Mouse (Mus musculus): Measurements from ENCODE around the gene Slc7a11. TPM values are rescaled to one million over a fixed set of nuclear protein-coding genes. Genes with fewer than 3 reads are reported as not detected.

Gene Slc7a11
- total and polyA plus RNA-seq, 2 experiments from 2014 or later = 0.04 to 0.08 TPM

- DNase-seq (ENCODE audit: low spot score) = no peak
Observed at GRCm38 (mm10) chr3:50138319-50138718, 305.1 kb downstream of the Slc7a11 start.

GRCm38 (mm10) chr3:50132204-50132603, 311.2 kb downstream of the Slc7a11 start:
- no peaks in the 10 kb centered on the region for H3K27me3 ChIP-seq (ENCODE audit: control insufficient read depth, insufficient read depth, low read length)
- H3K9ac ChIP-seq (replicated peaks; ENCODE audit: low read depth, low read length) = no peak overlapping the region
- no peaks in the 10 kb centered on the region for H3K9me3 ChIP-seq (replicated peaks; ENCODE audit: control insufficient read depth, low read length)
- no peaks in the 10 kb centered on the region for H3K4me1 ChIP-seq (ENCODE audit: control insufficient read depth, insufficient read depth)
- no peak for ATAC-seq (ENCODE audit: insufficient read depth, low read depth)
- no peak overlapping the region for H3K4me2 ChIP-seq (ENCODE audit: low read depth, low read length)
- TF ChIP-seq EP300 (IDR thresholded peaks at IDR 0.05; ENCODE audit: low read depth) = no peak
- no peak for TF ChIP-seq CTCF (IDR thresholded peaks at IDR 0.05; ENCODE audit: low read depth)
- H3K36me3 ChIP-seq (replicated peaks; ENCODE audit: control insufficient read depth, insufficient read depth, low read length) = no peaks in the 10 kb centered on the region
- H3K4me3 ChIP-seq (ENCODE audit: low read depth, low read length) = no peak overlapping the region
- 60% methylated on average over 5 of the region's 5 CpGs for WGBS
- DNase-seq (ENCODE audit: low spot score) = no peak
- H3K27ac ChIP-seq (ENCODE audit: low read depth) = no peak overlapping the region

More at GRCm38 (mm10) chr3:50138319-50138718, 305.1 kb downstream of the Slc7a11 start:
- H3K4me2 ChIP-seq (ENCODE audit: low read depth, low read length) = no peak overlapping the region
- no peak overlapping the region for H3K9ac ChIP-seq (replicated peaks; ENCODE audit: low read depth, low read length)
- H3K9me3 ChIP-seq (replicated peaks; ENCODE audit: control insufficient read depth, low read length) = no peaks in the 10 kb centered on the region
- no peak for ATAC-seq (ENCODE audit: insufficient read depth, low read depth)
- H3K27me3 ChIP-seq (ENCODE audit: control insufficient read depth, insufficient read depth, low read length) = no peaks in the 10 kb centered on the region
- H3K4me3 ChIP-seq (ENCODE audit: low read depth, low read length) = no peak overlapping the region
- no peaks in the 10 kb centered on the region for H3K4me1 ChIP-seq (ENCODE audit: control insufficient read depth, insufficient read depth)
- WGBS = 63% methylated on average over 3 of the region's 3 CpGs
- TF ChIP-seq CTCF (IDR thresholded peaks at IDR 0.05; ENCODE audit: low read depth) (no peak), EP300 (IDR thresholded peaks at IDR 0.05; ENCODE audit: low read depth) (no peak)
- H3K36me3 ChIP-seq (replicated peaks; ENCODE audit: control insufficient read depth, insufficient read depth, low read length) = no peaks in the 10 kb centered on the region
- H3K27ac ChIP-seq (ENCODE audit: low read depth) = no peak overlapping the region

GRCm38 (mm10) chr3:50130319-50130718, 313.1 kb downstream of the Slc7a11 start:
- no peak overlapping the region for H3K27ac ChIP-seq (ENCODE audit: low read depth)
- H3K4me3 ChIP-seq (ENCODE audit: low read depth, low read length) = no peak overlapping the region
- no peaks in the 10 kb centered on the region for H3K4me1 ChIP-seq (ENCODE audit: control insufficient read depth, insufficient read depth)
- WGBS = 71% methylated on average over 2 of the region's 2 CpGs
- no peak for ATAC-seq (ENCODE audit: insufficient read depth, low read depth)
- H3K9ac ChIP-seq (replicated peaks; ENCODE audit: low read depth, low read length) = no peak overlapping the region
- no peaks in the 10 kb centered on the region for H3K9me3 ChIP-seq (replicated peaks; ENCODE audit: control insufficient read depth, low read length)
- TF ChIP-seq EP300 (IDR thresholded peaks at IDR 0.05; ENCODE audit: low read depth) (no peak), CTCF (IDR thresholded peaks at IDR 0.05; ENCODE audit: low read depth) (no peak)
- H3K36me3 ChIP-seq (replicated peaks; ENCODE audit: control insufficient read depth, insufficient read depth, low read length) = no peaks in the 10 kb centered on the region
- H3K4me2 ChIP-seq (ENCODE audit: low read depth, low read length) = no peak overlapping the region
- no peak for DNase-seq (ENCODE audit: low spot score)
- no peaks in the 10 kb centered on the region for H3K27me3 ChIP-seq (ENCODE audit: control insufficient read depth, insufficient read depth, low read length)

- ATAC-seq (ENCODE audit: insufficient read depth, low read depth) (no peak), DNase-seq (ENCODE audit: low spot score) (no peak)
- Histone ChIP-seq H3K27ac (ENCODE audit: low read depth) (no peak overlapping the region), H3K36me3 (replicated peaks; ENCODE audit: control insufficient read depth, insufficient read depth, low read length) (no peaks in the 10 kb centered on the region), H3K4me1 (ENCODE audit: control insufficient read depth, insufficient read depth) (no peaks in the 10 kb centered on the region), H3K4me3 (ENCODE audit: low read depth, low read length) (no peak overlapping the region), H3K27me3 (ENCODE audit: control insufficient read depth, insufficient read depth, low read length) (no peaks in the 10 kb centered on the region), H3K4me2 (ENCODE audit: low read depth, low read length) (no peak overlapping the region), H3K9me3 (replicated peaks; ENCODE audit: control insufficient read depth, low read length) (no peaks in the 10 kb centered on the region), H3K9ac (replicated peaks; ENCODE audit: low read depth, low read length) (no peak overlapping the region)
- 45% methylated on average over 1 of the region's 1 CpGs for WGBS
- TF ChIP-seq EP300 (IDR thresholded peaks at IDR 0.05; ENCODE audit: low read depth) (no peak), CTCF (IDR thresholded peaks at IDR 0.05; ENCODE audit: low read depth) (peak; percentile 25)
Observed at GRCm38 (mm10) chr3:50121001-50121400, 322.4 kb downstream of the Slc7a11 start.

GRCm38 (mm10) chr3:50116266-50116665, 327.1 kb downstream of the Slc7a11 start:
- TF ChIP-seq EP300 (IDR thresholded peaks at IDR 0.05; ENCODE audit: low read depth) (no peak), CTCF (IDR thresholded peaks at IDR 0.05; ENCODE audit: low read depth) (no peak)
- no peak overlapping the region for H3K4me3 ChIP-seq (ENCODE audit: low read depth, low read length)
- no peak overlapping the region for H3K4me2 ChIP-seq (ENCODE audit: low read depth, low read length)
- no peaks in the 10 kb centered on the region for H3K36me3 ChIP-seq (replicated peaks; ENCODE audit: control insufficient read depth, insufficient read depth, low read length)
- DNase-seq (ENCODE audit: low spot score) (no peak), ATAC-seq (ENCODE audit: insufficient read depth, low read depth) (no peak)
- no peak overlapping the region for H3K9ac ChIP-seq (replicated peaks; ENCODE audit: low read depth, low read length)
- 59% methylated on average over 1 of the region's 1 CpGs for WGBS
- no peak overlapping the region for H3K27ac ChIP-seq (ENCODE audit: low read depth)
- no peaks in the 10 kb centered on the region for H3K9me3 ChIP-seq (replicated peaks; ENCODE audit: control insufficient read depth, low read length)
- no peaks in the 10 kb centered on the region for H3K4me1 ChIP-seq (ENCODE audit: control insufficient read depth, insufficient read depth)
- H3K27me3 ChIP-seq (ENCODE audit: control insufficient read depth, insufficient read depth, low read length) = no peaks in the 10 kb centered on the region

- DNase-seq (ENCODE audit: low spot score) = no peak
- H3K36me3 ChIP-seq (replicated peaks; ENCODE audit: control insufficient read depth, insufficient read depth, low read length) = no peaks in the 10 kb centered on the region
- H3K4me2 ChIP-seq (ENCODE audit: low read depth, low read length) = no peak overlapping the region
Observed at GRCm38 (mm10) chr3:50105509-50105908, 337.9 kb downstream of the Slc7a11 start.

More at GRCm38 (mm10) chr3:50105509-50105908, 337.9 kb downstream of the Slc7a11 start:
- 77% methylated on average over 6 of the region's 6 CpGs for WGBS
- H3K4me3 ChIP-seq (ENCODE audit: low read depth, low read length) = no peak overlapping the region
- TF ChIP-seq EP300 (IDR thresholded peaks at IDR 0.05; ENCODE audit: low read depth) (no peak), CTCF (IDR thresholded peaks at IDR 0.05; ENCODE audit: low read depth) (no peak)
- H3K9me3 ChIP-seq (replicated peaks; ENCODE audit: control insufficient read depth, low read length) = no peaks in the 10 kb centered on the region
- no peak for ATAC-seq (ENCODE audit: insufficient read depth, low read depth)
- no peaks in the 10 kb centered on the region for H3K4me1 ChIP-seq (ENCODE audit: control insufficient read depth, insufficient read depth)
- H3K27ac ChIP-seq (ENCODE audit: low read depth) = no peak overlapping the region
- H3K9ac ChIP-seq (replicated peaks; ENCODE audit: low read depth, low read length) = no peak overlapping the region
- H3K27me3 ChIP-seq (ENCODE audit: control insufficient read depth, insufficient read depth, low read length) = no peaks in the 10 kb centered on the region

Measured in heart, postnatal 0 days (tissue).